9 mouse cellular contexts compared by ENCODE assay signal in the genomic region with DNA sequence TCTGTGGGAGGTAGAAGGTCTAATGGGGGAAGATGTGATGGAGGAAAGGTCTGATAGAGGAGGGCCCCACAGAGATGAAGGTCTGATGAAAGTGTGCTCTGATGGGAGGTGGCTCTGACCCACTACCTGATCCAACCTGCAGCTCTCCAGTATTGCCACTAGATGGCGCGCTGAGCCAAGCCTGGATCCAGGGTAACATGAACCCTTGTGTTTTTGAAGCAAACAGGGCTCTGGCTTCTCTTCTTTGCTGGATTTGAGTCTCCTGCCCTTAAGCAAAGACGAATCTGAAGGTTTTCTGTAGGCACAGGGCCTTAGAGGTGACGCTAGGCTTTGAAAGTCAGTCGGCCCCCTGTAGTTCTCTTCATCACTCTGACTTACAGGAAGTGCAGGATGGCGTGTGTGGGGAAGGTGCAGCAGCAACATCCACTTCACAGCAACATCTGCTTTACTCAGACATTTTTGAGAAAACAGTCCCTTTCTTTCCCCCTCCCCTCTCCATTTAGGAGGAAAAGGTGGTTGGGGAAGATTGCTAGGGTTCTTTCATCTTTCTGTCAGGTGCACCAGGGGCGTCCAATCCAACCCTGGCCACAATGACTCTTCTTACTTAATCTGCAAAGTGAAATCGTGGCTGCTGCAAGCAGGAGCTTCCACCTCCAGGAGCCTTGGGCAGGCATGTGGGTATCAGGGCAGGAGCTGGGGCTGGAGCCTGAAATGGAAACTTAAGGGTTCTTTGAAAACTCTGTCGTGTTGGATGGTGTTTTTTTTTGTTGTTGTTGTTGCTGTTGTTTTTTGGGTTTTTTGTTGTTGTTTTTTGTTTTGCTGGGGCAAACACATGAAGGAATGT. TPM values are rescaled to one million over a fixed set of nuclear protein-coding genes. Genes with fewer than 3 reads are reported as not detected.
DNase-seq lines count a peak whose midpoint lies in the region; ATAC-seq and TF ChIP-seq lines count a peak whose summit lies in the region.
"Had no signal": no experiment of that assay in that cellular context is flagged by ENCODE, and none has a peak within 500 bp of the region (broad histone marks: within the 10 kb centered on the region; RNA-seq: fewer than 3 reads in every experiment).

No protein-coding gene starts in this region.

- no peak overlapping the region for H3K4me3 ChIP-seq in hindbrain, embryonic 13.5 days
- H3K4me3 ChIP-seq in lung, embryonic 14.5 days (ENCODE audit: low read depth, low read length) = no peak overlapping the region
- H3K4me3 ChIP-seq: hindbrain, embryonic 15.5 days had no signal

- WGBS in hindbrain, embryonic 13.5 days = 35% methylated on average over 9 of the region's 9 CpGs
- WGBS in lung, embryonic 14.5 days = 30% methylated on average over 9 of the region's 9 CpGs

- H3K9ac ChIP-seq in hindbrain, embryonic 13.5 days = 0 out of 2 replicates have a peak overlapping the region, but pooled peaks have one; percentile 13
- no peak overlapping the region for H3K9ac ChIP-seq in lung, embryonic 14.5 days
- H3K9ac ChIP-seq: hindbrain, embryonic 15.5 days had no signal

- no peaks in the 10 kb centered on the region for H3K27me3 ChIP-seq in hindbrain, embryonic 13.5 days
- H3K27me3 ChIP-seq in lung, embryonic 14.5 days (ENCODE audit: insufficient read depth, low read length) = no peaks in the 10 kb centered on the region
- H3K27me3 ChIP-seq: hindbrain, embryonic 15.5 days had no signal

- H3K9me3 ChIP-seq in hindbrain, embryonic 13.5 days = no peaks in the 10 kb centered on the region; the same call in 1 of the 2 replicates
- H3K9me3 ChIP-seq in lung, embryonic 14.5 days (ENCODE audit: low read depth, low read length) = no peaks in the 10 kb centered on the region
- H3K9me3 ChIP-seq: hindbrain, embryonic 15.5 days had no signal

- H3K4me2 ChIP-seq in hindbrain, embryonic 13.5 days = no peak overlapping the region
- no peak overlapping the region for H3K4me2 ChIP-seq in lung, embryonic 14.5 days
- H3K4me2 ChIP-seq: hindbrain, embryonic 15.5 days had no signal

- TF ChIP-seq CTCF in lung, embryonic 14.5 days (IDR thresholded peaks at IDR 0.05; ENCODE audit: low read depth) = peak; percentile 98

- H3K27ac ChIP-seq in hindbrain, embryonic 13.5 days = no peak overlapping the region
- no peak overlapping the region for H3K27ac ChIP-seq in lung, embryonic 14.5 days (ENCODE audit: low read depth)
- H3K27ac ChIP-seq: hindbrain, embryonic 15.5 days had no signal

- H3K4me1 ChIP-seq in hindbrain, embryonic 13.5 days (replicated peaks) = no peaks in the 10 kb centered on the region
- H3K4me1 ChIP-seq in lung, embryonic 14.5 days (ENCODE audit: insufficient read depth) = no peaks in the 10 kb centered on the region
- H3K4me1 ChIP-seq: hindbrain, embryonic 15.5 days had no signal

- peak; percentile 35 to 45 for DNase-seq in adrenal gland, adult 18-20 months (ENCODE audit: low spot score in 2 of 2)
- DNase-seq in adrenal gland, adult 8-10 months = no peak
- peak; percentile 49 for DNase-seq in urinary bladder, postnatal 25 days (ENCODE audit: low spot score)
- DNase-seq in urinary bladder, postnatal 4 days (ENCODE audit: low spot score in 2 of 2) = no peak
- peak; percentile 36 for DNase-seq in embryo, embryonic 11.5 days (ENCODE audit: low read depth, low spot score)
- DNase-seq in lung, embryonic 14.5 days = peak; percentile 83
- DNase-seq in retina, postnatal 7 days (ENCODE audit: low read depth, low spot score) = peak; percentile 67

- no peaks in the 10 kb centered on the region for H3K36me3 ChIP-seq in hindbrain, embryonic 13.5 days
- no peaks in the 10 kb centered on the region for H3K36me3 ChIP-seq in lung, embryonic 14.5 days (ENCODE audit: insufficient read depth)
- H3K36me3 ChIP-seq: hindbrain, embryonic 15.5 days had no signal

- ATAC-seq in hindbrain, embryonic 13.5 days (ENCODE audit: low FRiP score) = no peak
- ATAC-seq in lung, embryonic 14.5 days (ENCODE audit: insufficient read depth) = no peak

RNA-seq across cellular contexts. Expression of a gene that starts 45.7 kb away (rescaled TPM):
- 10 to 100 TPM in 1 of 2 experiments, 1 to 10 TPM in 1; 10.0 to 16.6 TPM for total RNA-seq in adrenal gland, adult 18-20 months (2021)
- 10 to 100 TPM; 11.7 to 28.2 (median 16.2) TPM for total RNA-seq in adrenal gland, adult 8-10 months (2022)
- polyA plus RNA-seq in hindbrain, embryonic 13.5 days (2015; fragmentation: Nextera tagmentation; extraction: Ambion mirVana) = 19.3 and 21.5 TPM in 2 replicates
- polyA plus RNA-seq in lung, embryonic 14.5 days (2014; fragmentation: Nextera tagmentation; extraction: Ambion mirVana) = 8.4 and 9.6 TPM in 2 replicates

RNA-seq across cellular contexts. Expression of a gene that starts 57.3 kb away (rescaled TPM):
- 1 to 10 TPM in 1 of 2 experiments, not detected in 1; 2.0 TPM for total RNA-seq in adrenal gland, adult 18-20 months (2021)
- total RNA-seq in adrenal gland, adult 8-10 months (2022) = 1 to 10 TPM in 2 of 4 experiments, not detected in 2; 1.4 to 2.5 TPM
- polyA plus RNA-seq in hindbrain, embryonic 13.5 days (2015; fragmentation: Nextera tagmentation; extraction: Ambion mirVana) = 0.04 TPM in 1 of 2 replicates, not detected in the other
- polyA plus RNA-seq in lung, embryonic 14.5 days (2014; fragmentation: Nextera tagmentation; extraction: Ambion mirVana) = not detected in 2 replicates
- polyA plus RNA-seq: hindbrain, embryonic 15.5 days had no signal

Comparison
In these comparisons a context has a peak if more than half of its experiments do, and no peak if none do; other contexts are left out.
1. DNase-seq: peak in adrenal gland, adult 18-20 months (2 of 2), urinary bladder, postnatal 25 days (single experiment), embryo, embryonic 11.5 days (single experiment), lung, embryonic 14.5 days (single experiment) and retina, postnatal 7 days (single experiment); none in adrenal gland, adult 8-10 months (single experiment) and urinary bladder, postnatal 4 days (0 of 2).